Mouse (Mus musculus) gastrocnemius, adult 2 months (tissue): ENCODE measurements around the gene Pklr. TPM values are rescaled to one million over a fixed set of nuclear protein-coding genes. Genes with fewer than 3 reads are reported as not detected.

Source experiments
- DNase-seq: peaks from one replicate; pipeline ENCODE4 v3.0.0; 2022
- H3K27ac ChIP-seq: fragments of 200-600 bp; 2 replicates; pipeline ENCODE4 v1.8.1; 2022; ENCODE audit warnings: mild to moderate bottlenecking
- H3K4me3 ChIP-seq: fragments of 200-600 bp; 2 replicates; pipeline ENCODE4 v1.8.1; 2022; ENCODE audit warnings: mild to moderate bottlenecking, moderate library complexity
- CTCF ChIP-seq: fragments of 200-600 bp; IDR thresholded peaks from 2 replicates; pipeline ENCODE4 v1.8.1; 2022; ENCODE audit warnings: antibody characterized with exemption, mild to moderate bottlenecking, moderate library complexity
- intact Hi-C: fragments of 180-260 bp; cut with DNase I; formaldehyde crosslinking; loops from one replicate; pipeline ENCODE4 v1.15.1; 2025
- long read RNA-seq, 2 experiments: library from polyadenylated mRNA; stranded (forward); transcript quantifications; one replicate each; pipeline ENCODE4 v2.0.0; 2021
- total RNA-seq, 2 experiments: library from RNA; stranded (reverse); gene quantifications; 2 replicates each; pipeline ENCODE4 v1.2.3; 2021

The Pklr gene
- total RNA-seq: not detected
- long read RNA-seq, experiment 1: 0 reads
- long read RNA-seq, experiment 2: 0 reads

- H3K4me3 ChIP-seq: no peak within 1 kb of the TSS
- no peak for TF ChIP-seq CTCF
- no peak within 1 kb of the TSS for H3K27ac ChIP-seq
- DNase-seq: no peak
- intact Hi-C loops: no loop called here
These were observed at the start of gene Pklr for GRCm38 (mm10) chr3:89135958-89136357. Pklr (plus strand) TSS chr3:89136142.

DNA sequence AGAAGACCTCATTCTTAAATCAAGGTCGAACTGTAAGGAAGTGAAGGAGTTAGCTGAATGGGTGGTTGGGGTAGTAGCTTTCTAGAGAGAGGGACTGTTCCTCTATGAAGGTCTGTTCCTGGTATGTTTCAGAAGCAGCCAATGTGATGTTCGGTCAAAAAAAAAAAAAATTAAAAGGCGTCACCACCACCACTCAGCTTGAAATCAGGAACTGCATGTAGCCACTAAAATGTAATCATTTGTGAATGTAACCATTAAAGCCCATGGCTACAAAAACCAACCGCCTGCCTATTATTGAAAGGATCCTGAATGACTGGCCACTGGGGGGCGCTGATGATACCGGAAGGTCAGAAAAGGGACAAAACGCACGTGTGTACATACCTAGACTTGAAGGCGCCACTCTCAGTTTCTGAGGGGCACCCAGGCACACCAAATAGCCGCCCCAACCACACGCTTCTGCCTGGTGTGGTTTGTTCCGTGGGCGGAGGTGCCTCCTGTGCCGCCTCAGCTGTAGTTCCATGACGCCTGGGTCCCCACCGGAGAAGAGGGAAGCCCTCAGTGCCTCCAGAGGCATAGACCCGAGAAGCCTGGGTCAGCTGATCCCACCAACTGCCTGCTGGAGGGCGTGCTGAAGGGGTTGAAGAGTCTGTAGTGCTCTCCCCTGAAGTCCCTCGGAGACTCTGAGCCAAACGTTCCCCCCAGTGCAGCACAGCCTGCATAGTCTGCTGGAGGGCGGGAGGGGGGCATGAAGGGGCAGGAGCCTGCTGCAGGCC lies 48.4 kb upstream of the Pklr start:
- intact Hi-C loops: no loop called here
- peak; percentile 80 for DNase-seq
- H3K4me3 ChIP-seq: peak overlapping the region; percentile 43
- H3K27ac ChIP-seq: peak overlapping the region; percentile 24
- TF ChIP-seq CTCF: peak; percentile 78

DNA sequence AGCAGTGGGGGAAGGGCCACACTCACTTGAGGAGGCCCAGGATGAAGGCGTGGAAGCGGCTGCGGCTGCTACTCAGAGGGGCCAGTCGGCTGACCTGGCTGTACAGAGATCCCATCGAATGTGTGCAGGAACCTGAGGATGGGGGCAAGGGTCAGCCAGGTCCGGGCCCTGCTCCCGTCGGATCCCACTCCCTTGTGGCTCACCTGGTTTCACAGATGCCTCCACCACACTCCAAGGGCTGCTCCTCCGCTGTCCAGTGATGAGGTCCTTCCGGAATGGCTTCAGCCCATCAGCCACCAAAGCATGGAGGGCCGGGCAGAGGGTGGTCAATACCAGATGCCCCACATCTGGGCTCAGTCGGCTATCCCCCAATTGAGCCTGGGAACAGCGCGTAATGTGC lies 47.0 kb upstream of the Pklr start:
- intact Hi-C loops: no loop called here
- peak; percentile 36 for DNase-seq

GRCm38 (mm10) chr3:89089882-89090591 lies 45.9 kb upstream of the Pklr start:
- peak overlapping the region; percentile 92 for H3K27ac ChIP-seq
- H3K4me3 ChIP-seq: peak overlapping the region; percentile 91
- intact Hi-C loops: loop anchor here (1.0 kb wide), 2 partner anchors 70 to 126 kb away; partner anchors contain the start of gene Hcn3
- peak; percentile 91 for DNase-seq
- no peak for TF ChIP-seq CTCF

More for the DNA sequence above, 47.0 kb upstream of the Pklr start:
- Histone ChIP-seq H3K4me3 (peak overlapping the region; percentile 91), H3K27ac (peak overlapping the region; percentile 92)
- no peak for TF ChIP-seq CTCF

GRCm38 (mm10) chr3:89090694-89091655 lies 45.0 kb upstream of the Pklr start:
- intact Hi-C loops: loop anchor here (1.0 kb wide), 2 partner anchors 69 to 125 kb away; partner anchors contain the start of gene Hcn3
- H3K4me3 ChIP-seq: peak overlapping the region; percentile 91
- H3K27ac ChIP-seq: peak overlapping the region; percentile 92
- TF ChIP-seq CTCF: no peak; the same call in 1 of the 2 replicates
- peak; percentile 95 for DNase-seq

DNA sequence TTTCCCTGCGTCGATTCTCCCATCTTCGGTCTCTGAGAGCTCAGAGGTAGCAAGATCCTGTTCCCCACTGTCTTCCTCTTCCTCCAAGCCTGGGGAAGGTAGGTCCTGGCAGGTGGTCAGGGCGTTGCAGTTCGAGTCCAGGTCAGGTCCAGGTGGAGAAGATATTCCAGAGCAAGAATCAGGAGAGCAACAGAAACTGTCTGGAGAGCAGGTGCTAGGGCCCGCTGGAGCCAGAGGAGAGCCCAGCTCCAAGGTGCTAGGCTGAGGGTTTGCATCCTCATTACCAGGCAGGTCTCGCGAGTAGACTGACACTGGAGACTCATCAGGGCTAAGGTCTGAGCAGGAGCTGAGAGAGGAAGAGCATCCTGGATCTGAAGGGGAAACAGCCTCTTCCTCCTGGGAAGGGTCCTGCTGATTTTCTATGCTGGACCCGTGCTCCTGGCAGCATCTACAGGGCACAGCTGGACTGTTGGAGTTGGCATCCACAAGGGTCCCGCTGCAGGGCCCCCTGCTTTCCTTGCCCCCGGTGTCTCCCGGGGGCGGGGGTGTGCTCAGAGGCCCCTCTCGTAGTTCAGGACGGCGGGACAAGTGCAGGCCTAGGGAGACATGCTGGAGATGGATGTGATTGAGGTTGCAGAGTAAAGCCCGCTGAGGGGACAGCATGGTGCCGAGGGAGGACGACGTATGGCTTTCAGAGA lies 44.0 kb upstream of the Pklr start:
- peak overlapping the region; percentile 91 for H3K4me3 ChIP-seq
- intact Hi-C loops: no loop called here
- peak overlapping the region; percentile 92; the same call in 1 of the 2 replicates for H3K27ac ChIP-seq
- peak; percentile 24 for DNase-seq
- no peak for TF ChIP-seq CTCF

GRCm38 (mm10) chr3:89092509-89093090 lies 43.3 kb upstream of the Pklr start:
- Histone ChIP-seq H3K4me3 (peak overlapping the region; percentile 62), H3K27ac (peak overlapping the region; percentile 63)
- DNase-seq: no peak
- intact Hi-C loops: no loop called here
- no peak for TF ChIP-seq CTCF

DNA sequence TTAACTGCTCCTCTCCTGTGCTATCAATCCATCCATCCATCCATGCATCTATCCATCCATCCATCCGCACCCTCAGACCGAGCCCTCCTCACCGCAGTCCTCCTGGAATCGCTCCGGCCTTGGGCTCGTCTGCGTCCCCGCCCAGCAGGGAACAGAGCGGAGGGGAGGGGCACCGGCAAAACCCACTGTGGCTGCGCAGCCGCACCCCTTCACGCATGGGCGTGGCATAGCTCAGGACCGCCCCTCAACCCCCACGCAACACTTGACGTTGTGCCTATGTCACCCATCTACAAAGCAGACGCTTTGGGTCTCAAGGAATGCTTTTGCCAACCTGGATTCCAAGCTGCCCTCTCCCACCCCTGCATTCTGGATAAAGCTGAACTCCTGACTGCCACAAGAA lies 42.8 kb upstream of the Pklr start, which contains the start of gene Rusc1:
Gene Rusc1 (minus strand): TSS at position 137 of the 400 bp plus-strand sequence.
- intact Hi-C loops: no loop called here
- Histone ChIP-seq H3K4me3 (peak within 1 kb of the TSS; percentile 62), H3K27ac (peak within 1 kb of the TSS; percentile 63)
- TF ChIP-seq CTCF: no peak
- DNase-seq: peak; percentile 89

DNA sequence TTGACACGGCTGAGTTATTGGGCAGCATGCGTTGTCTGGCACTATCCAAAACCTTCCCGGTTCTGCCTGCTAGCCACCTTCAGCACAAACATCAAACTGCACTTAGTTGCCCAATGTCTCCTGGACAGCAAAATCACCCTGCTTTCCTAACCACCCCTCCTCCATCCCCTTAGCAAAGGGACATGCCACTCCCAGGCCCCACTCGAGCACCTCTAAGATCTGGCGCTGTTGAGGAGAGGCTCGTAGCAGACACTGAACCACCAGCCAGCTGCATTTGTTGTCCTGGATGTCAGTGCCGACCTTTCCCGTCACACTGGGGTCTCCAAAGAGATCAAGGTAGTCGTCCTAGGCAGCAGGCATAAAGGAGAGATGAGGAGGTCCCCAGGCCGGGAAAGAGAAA lies 41.9 kb upstream of the Pklr start:
- H3K27ac ChIP-seq: no peak overlapping the region
- TF ChIP-seq CTCF: no peak
- DNase-seq: no peak
- H3K4me3 ChIP-seq: no peak overlapping the region
- intact Hi-C loops: no loop called here

GRCm38 (mm10) chr3:89100811-89101210 lies 35.1 kb upstream of the Pklr start, which contains the start of gene Gm43738:
Gm43738 (minus strand) TSS chr3:89101099.
- Histone ChIP-seq H3K4me3 (peak within 1 kb of the TSS; percentile 82), H3K27ac (peak within 1 kb of the TSS; percentile 80)
- intact Hi-C loops: no loop called here

GRCm38 (mm10) chr3:89101459-89101811 lies 34.5 kb upstream of the Pklr start:
- no peak for TF ChIP-seq CTCF
- intact Hi-C loops: no loop called here
- no peak for DNase-seq
- H3K27ac ChIP-seq: peak overlapping the region; percentile 80
- peak overlapping the region; percentile 82 for H3K4me3 ChIP-seq

More at GRCm38 (mm10) chr3:89100811-89101210, 35.1 kb upstream of the Pklr start, which contains the start of gene Gm43738:
- no peak for TF ChIP-seq CTCF
- peak; percentile 44 for DNase-seq
